Comparison of ENCODE assay signal across 26 mouse cellular contexts in the genomic region with DNA sequence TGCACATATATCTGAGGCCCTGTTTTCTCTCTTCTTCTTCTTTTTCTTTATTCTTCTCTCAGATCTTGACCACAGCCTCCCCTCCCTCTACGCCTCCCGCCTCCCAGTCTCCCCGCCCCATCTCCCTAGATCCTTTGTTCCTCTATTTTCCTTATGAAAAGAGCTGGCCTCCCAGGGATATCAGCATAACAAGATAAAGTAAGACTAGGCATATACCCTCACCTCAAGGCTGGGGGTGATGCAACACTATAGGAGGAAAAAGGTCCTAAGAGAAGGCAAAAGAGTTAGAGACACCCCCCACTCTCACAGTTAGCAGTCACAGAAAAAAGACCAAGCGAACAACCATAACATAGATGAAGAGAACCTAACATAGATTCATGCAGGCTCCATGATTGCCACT.
"Had no signal": no experiment of that assay in that cellular context is flagged by ENCODE, and none has a peak within 500 bp of the region (broad histone marks: within the 10 kb centered on the region; RNA-seq: fewer than 3 reads in every experiment).

No protein-coding gene starts in this region.

- H3K4me1 ChIP-seq: heart, embryonic 10.5 days; heart, embryonic 12.5 days; hindbrain, embryonic 10.5 days; hindbrain, embryonic 12.5 days; intestine, embryonic 15.5 days; limb, embryonic 10.5 days; limb, embryonic 12.5 days; liver, embryonic 13.5 days had no signal

- ATAC-seq: hindbrain, embryonic 16.5 days; inflammation-experienced regulatory T-cells, adult 6 months; intestine, embryonic 15.5 days; intestine, postnatal 0 days had no signal

- H3K27ac ChIP-seq: gastrocnemius, adult 2 months; heart, embryonic 10.5 days; hindbrain, embryonic 10.5 days; hindbrain, embryonic 12.5 days; hindbrain, embryonic 14.5 days; intestine, embryonic 15.5 days; layer of hippocampus, adult 2 months; left cerebral cortex, adult 2 months; limb, embryonic 10.5 days; limb, embryonic 12.5 days; liver, embryonic 13.5 days had no signal

- DNase-seq: gastrocnemius, adult 2 months; gastrocnemius, postnatal 10 days; gastrocnemius, postnatal 25 days; heart, adult 18-20 months; heart, postnatal 10 days; heart, postnatal 4 days; kidney, adult 18-20 months; kidney, adult 8-10 months; kidney, postnatal 10 days; kidney, postnatal 25 days; kidney, postnatal 4 days; liver; liver, embryonic 13.5 days had no signal

- H3K9me3 ChIP-seq: intestine, embryonic 15.5 days; limb, embryonic 10.5 days; limb, embryonic 12.5 days; liver, embryonic 13.5 days had no signal

- H3K4me3 ChIP-seq: gastrocnemius, adult 2 months; heart, embryonic 10.5 days; heart, embryonic 12.5 days; hindbrain, embryonic 10.5 days; hindbrain, embryonic 12.5 days; intestine, embryonic 15.5 days; layer of hippocampus, adult 2 months; left cerebral cortex, adult 2 months; limb, embryonic 10.5 days; limb, embryonic 12.5 days; liver, embryonic 13.5 days had no signal

- H3K27me3 ChIP-seq: heart, embryonic 12.5 days; hindbrain, embryonic 12.5 days; intestine, embryonic 15.5 days; limb, embryonic 12.5 days; liver, embryonic 13.5 days had no signal

- H3K36me3 ChIP-seq: heart, embryonic 12.5 days; hindbrain, embryonic 10.5 days; hindbrain, embryonic 12.5 days; intestine, embryonic 15.5 days; limb, embryonic 10.5 days; limb, embryonic 12.5 days; liver, embryonic 13.5 days had no signal

- H3K9ac ChIP-seq: heart, embryonic 12.5 days; hindbrain, embryonic 12.5 days; hindbrain, embryonic 14.5 days; intestine, embryonic 15.5 days; limb, embryonic 12.5 days; liver, embryonic 13.5 days had no signal
